7 mouse cellular contexts compared by ENCODE assay signal in the genomic region with DNA sequence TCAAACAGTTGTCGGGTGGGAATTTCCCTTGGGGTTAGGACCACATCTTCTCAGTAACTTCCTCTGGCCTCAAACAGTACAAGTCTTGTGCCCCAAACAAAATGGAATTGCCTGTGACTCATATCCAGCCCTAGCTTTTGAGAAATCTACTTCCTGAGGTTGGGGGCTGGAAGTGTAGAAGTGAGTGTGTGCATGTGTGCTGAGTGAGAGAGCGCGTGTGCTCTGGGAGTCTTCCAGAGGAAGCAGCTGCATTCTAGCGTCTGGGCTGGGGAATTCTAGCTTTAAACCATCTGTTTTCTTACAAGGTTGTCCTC. TPM values are rescaled to one million over a fixed set of nuclear protein-coding genes. Genes with fewer than 3 reads are reported as not detected.
DNase-seq lines count a peak whose midpoint lies in the region; ATAC-seq lines count a peak whose summit lies in the region.

No protein-coding gene starts in this region.

- no peak overlapping the region; the same call in 1 of the 2 replicates for H3K27ac ChIP-seq in lung, embryonic 16.5 days (ENCODE audit: low read length)
- no peak overlapping the region for H3K27ac ChIP-seq in forebrain, embryonic 13.5 days
- H3K27ac ChIP-seq in hindbrain, embryonic 14.5 days, result no peak overlapping the region

- WGBS in lung, embryonic 16.5 days, result 33% methylated on average over 4 of the region's 4 CpGs
- 73% methylated on average over 4 of the region's 4 CpGs for WGBS in forebrain, embryonic 13.5 days
- 72% methylated on average over 4 of the region's 4 CpGs for WGBS in hindbrain, embryonic 14.5 days

- intact Hi-C loops in heart, postnatal 14 days (cut with DNase I), result no loop called here

- H3K9ac ChIP-seq in lung, embryonic 16.5 days (ENCODE audit: low read length), result no peak overlapping the region
- H3K9ac ChIP-seq in forebrain, embryonic 13.5 days, result no peak overlapping the region
- no peak overlapping the region for H3K9ac ChIP-seq in hindbrain, embryonic 14.5 days

- H3K4me3 ChIP-seq in lung, embryonic 16.5 days (ENCODE audit: low read length), result no peak overlapping the region
- H3K4me3 ChIP-seq in forebrain, embryonic 13.5 days, result no peak overlapping the region
- no peak overlapping the region for H3K4me3 ChIP-seq in hindbrain, embryonic 14.5 days (replicated peaks; ENCODE audit: low read length)

- peak; percentile 98 for DNase-seq in 416B (ENCODE audit: low read depth)
- peak; percentile 88 for DNase-seq in CD4-positive helper T cell, adult 2 months (ENCODE audit: low read depth, low spot score)
- DNase-seq in heart, postnatal 14 days, result peak; percentile 50 to 52
- DNase-seq in thymus, postnatal 14 days, result peak; percentile 34
- DNase-seq in hindbrain, embryonic 14.5 days (ENCODE audit: low spot score), result no peak

- H3K4me1 ChIP-seq in lung, embryonic 16.5 days (replicated peaks; ENCODE audit: control insufficient read depth, insufficient read depth, low read length), result peaks cover 2% of the 10 kb centered on the region; the same call in 1 of the 2 replicates
- no peaks in the 10 kb centered on the region for H3K4me1 ChIP-seq in forebrain, embryonic 13.5 days
- H3K4me1 ChIP-seq in hindbrain, embryonic 14.5 days (replicated peaks; ENCODE audit: control insufficient read depth, insufficient read depth, low read length), result no peaks in the 10 kb centered on the region

- H3K36me3 ChIP-seq in lung, embryonic 16.5 days (ENCODE audit: control insufficient read depth, insufficient read depth, low read length), result no peaks in the 10 kb centered on the region
- H3K36me3 ChIP-seq in forebrain, embryonic 13.5 days (ENCODE audit: poor library complexity, severe bottlenecking), result no peaks in the 10 kb centered on the region
- H3K36me3 ChIP-seq in hindbrain, embryonic 14.5 days (replicated peaks; ENCODE audit: control insufficient read depth, insufficient read depth), result no peaks in the 10 kb centered on the region

- peak; percentile 68; the same call in 1 of the 2 replicates for ATAC-seq in lung, embryonic 16.5 days (ENCODE audit: low read depth)
- ATAC-seq in forebrain, embryonic 13.5 days, result no peak
- ATAC-seq in hindbrain, embryonic 14.5 days (ENCODE audit: low FRiP score), result no peak

- H3K27me3 ChIP-seq in lung, embryonic 16.5 days (ENCODE audit: control insufficient read depth, insufficient read depth, low read depth, low read length), result no peaks in the 10 kb centered on the region
- H3K27me3 ChIP-seq in forebrain, embryonic 13.5 days, result no peaks in the 10 kb centered on the region
- no peaks in the 10 kb centered on the region for H3K27me3 ChIP-seq in hindbrain, embryonic 14.5 days (ENCODE audit: control insufficient read depth, insufficient read depth, low read length)

- no peak overlapping the region for H3K4me2 ChIP-seq in lung, embryonic 16.5 days (ENCODE audit: low read depth, low read length)
- no peak overlapping the region for H3K4me2 ChIP-seq in forebrain, embryonic 13.5 days
- no peak overlapping the region for H3K4me2 ChIP-seq in hindbrain, embryonic 14.5 days (replicated peaks)

- no peaks in the 10 kb centered on the region for H3K9me3 ChIP-seq in lung, embryonic 16.5 days (ENCODE audit: control insufficient read depth, low read length)
- H3K9me3 ChIP-seq in forebrain, embryonic 13.5 days (replicated peaks), result no peaks in the 10 kb centered on the region
- no peaks in the 10 kb centered on the region for H3K9me3 ChIP-seq in hindbrain, embryonic 14.5 days (ENCODE audit: control insufficient read depth, low read length)

RNA-seq across cellular contexts. Expression of a gene that starts 17.9 kb away (rescaled TPM):
- total RNA-seq in heart, postnatal 14 days (2021), result not detected
- polyA plus RNA-seq in lung, embryonic 16.5 days (2015; fragmentation: Nextera tagmentation; extraction: Ambion mirVana), result 0.68 and 0.75 TPM in 2 replicates
- polyA plus RNA-seq in forebrain, embryonic 13.5 days (2015; fragmentation: Nextera tagmentation; extraction: Ambion mirVana), result 29.9 and 37.4 TPM in 2 replicates
- 110 and 126 TPM in 2 replicates for polyA plus RNA-seq in hindbrain, embryonic 14.5 days (2014; fragmentation: Nextera tagmentation; extraction: Ambion mirVana)

RNA-seq across cellular contexts. Expression of a gene that starts 35.9 kb away (rescaled TPM):
- 1 to 10 TPM; 3.0 to 4.9 TPM for total RNA-seq in heart, postnatal 14 days (2021)
- polyA plus RNA-seq in lung, embryonic 16.5 days (2015; fragmentation: Nextera tagmentation; extraction: Ambion mirVana), result 4.2 and 5.3 TPM in 2 replicates
- polyA plus RNA-seq in forebrain, embryonic 13.5 days (2015; fragmentation: Nextera tagmentation; extraction: Ambion mirVana), result 0.96 and 1.4 TPM in 2 replicates
- 1.8 and 2.0 TPM in 2 replicates for polyA plus RNA-seq in hindbrain, embryonic 14.5 days (2014; fragmentation: Nextera tagmentation; extraction: Ambion mirVana)

RNA-seq across cellular contexts. Expression of a gene that starts 48.0 kb away (rescaled TPM):
- 1 to 10 TPM in 1 of 2 experiments, under 1 TPM in 1; 0.80 to 1.1 TPM for total RNA-seq in heart, postnatal 14 days (2021)
- polyA plus RNA-seq in lung, embryonic 16.5 days (2015; fragmentation: Nextera tagmentation; extraction: Ambion mirVana), result 1.3 and 1.5 TPM in 2 replicates
- polyA plus RNA-seq in forebrain, embryonic 13.5 days (2015; fragmentation: Nextera tagmentation; extraction: Ambion mirVana), result 0.05 and 0.09 TPM in 2 replicates
- polyA plus RNA-seq in hindbrain, embryonic 14.5 days (2014; fragmentation: Nextera tagmentation; extraction: Ambion mirVana), result 0.18 and 0.25 TPM in 2 replicates

Comparison
In these comparisons a context has a peak if more than half of its experiments do, and no peak if none do; other contexts are left out.
1. RNA of a gene that starts 17.9 kb away (polyA plus RNA-seq): 110 to 126 TPM in hindbrain, embryonic 14.5 days and 29.9 to 37.4 TPM in forebrain, embryonic 13.5 days; 0.68 to 0.75 TPM in lung, embryonic 16.5 days; every median in the first group is over 10 times any median in the second.